Mouse (Mus musculus) erythroid progenitor cell, adult 5-6 weeks (primary cell): Measurements from ENCODE around the gene Fam213a. TPM values are rescaled to one million over a fixed set of nuclear protein-coding genes. Genes with fewer than 3 reads are reported as not detected.

Experiments
- ATAC-seq: replicated peaks from 2 replicates; pipeline ENCODE4 v1.8.0; 2016; ENCODE audit warnings: moderate number of reproducible peaks, mild to moderate bottlenecking, moderate TSS enrichment, inconsistent platforms; ENCODE audit not compliant: poor library complexity, low FRiP score, severe bottlenecking
- total RNA-seq, 2 experiments: library from RNA; stranded (forward) in 1 of 2; stranded (reverse) in 1 of 2; fragments of 150-400 nt in 1 of 2; fragments of 186-747, 209-891 nt in 1 of 2; gene quantifications; 2 replicates each; pipeline versions ENCODE4 v1.2.3 to v1.2.4; 2015 to 2017; ENCODE audit warnings: low replicate concordance in 2 of 2

The Fam213a gene
- total RNA-seq, 2 experiments from 2014 or later = 195 to 301 TPM

DNA sequence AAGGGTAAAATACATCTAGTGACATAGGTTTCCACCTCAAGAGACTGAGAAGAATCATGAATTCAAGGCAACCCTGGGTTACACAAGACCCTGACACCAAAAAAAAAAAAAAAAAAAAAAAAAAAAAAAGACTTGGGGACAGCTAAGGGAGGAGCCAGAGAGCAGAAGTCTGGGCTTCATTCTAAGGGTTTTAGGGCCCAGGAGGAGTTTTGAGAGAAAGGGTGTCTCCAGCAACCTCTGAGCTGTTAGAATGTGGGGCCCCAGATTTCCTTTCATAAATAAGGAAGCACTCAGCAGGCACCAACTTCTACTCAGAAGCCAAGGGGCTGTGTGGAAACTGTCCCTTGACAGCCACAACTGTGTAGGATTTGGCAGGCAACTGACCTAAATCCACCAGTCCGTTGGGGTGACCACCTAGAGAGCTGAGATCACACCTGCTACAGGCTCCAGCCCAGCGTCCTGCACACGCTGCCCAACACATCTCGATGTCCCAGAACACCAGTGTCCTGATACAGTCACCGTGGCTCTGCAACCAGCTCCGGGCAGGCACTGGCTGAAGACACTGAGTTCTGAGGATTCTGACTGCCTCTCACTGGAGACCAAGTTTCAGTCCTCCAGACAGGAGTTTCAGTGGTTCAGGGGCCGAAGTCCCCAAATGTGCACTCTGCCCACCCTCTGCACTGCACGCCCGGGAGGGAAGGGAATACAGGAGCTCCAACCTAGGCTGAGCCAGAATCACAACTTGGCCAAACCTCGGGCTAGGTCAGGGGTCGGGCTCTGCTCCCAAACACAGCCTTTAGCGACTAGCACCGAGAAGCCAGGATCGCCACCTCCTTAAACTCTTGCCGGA lies 47.9 kb downstream of the Fam213a start:
- ATAC-seq = no peak

DNA sequence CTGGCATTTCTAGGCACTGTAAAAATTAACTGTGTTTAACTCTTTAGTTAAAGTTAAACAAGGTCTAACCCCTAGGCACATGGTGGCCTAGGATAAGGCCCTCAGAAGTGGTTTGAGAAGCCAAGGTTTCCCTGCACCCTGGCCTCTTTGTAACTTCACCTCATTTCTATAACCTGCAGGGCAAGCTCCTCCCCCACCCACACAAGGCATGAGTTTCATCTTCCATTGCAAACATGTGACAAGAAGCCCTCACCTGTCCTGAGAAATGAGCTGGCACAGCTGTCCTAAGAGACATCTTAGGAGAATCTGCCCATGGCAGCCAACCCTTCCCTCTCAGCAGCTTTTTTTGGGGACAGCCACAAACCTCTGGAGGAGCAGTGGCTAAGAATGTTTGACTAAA lies 48.7 kb downstream of the Fam213a start:
- no peak for ATAC-seq

GRCm38 (mm10) chr14:40964214-40964610 lies 49.4 kb downstream of the Fam213a start:
- ATAC-seq = no peak

- no peak for ATAC-seq
These were observed 49.9 kb downstream of the Fam213a start for GRCm38 (mm10) chr14:40963501-40964213.

DNA sequence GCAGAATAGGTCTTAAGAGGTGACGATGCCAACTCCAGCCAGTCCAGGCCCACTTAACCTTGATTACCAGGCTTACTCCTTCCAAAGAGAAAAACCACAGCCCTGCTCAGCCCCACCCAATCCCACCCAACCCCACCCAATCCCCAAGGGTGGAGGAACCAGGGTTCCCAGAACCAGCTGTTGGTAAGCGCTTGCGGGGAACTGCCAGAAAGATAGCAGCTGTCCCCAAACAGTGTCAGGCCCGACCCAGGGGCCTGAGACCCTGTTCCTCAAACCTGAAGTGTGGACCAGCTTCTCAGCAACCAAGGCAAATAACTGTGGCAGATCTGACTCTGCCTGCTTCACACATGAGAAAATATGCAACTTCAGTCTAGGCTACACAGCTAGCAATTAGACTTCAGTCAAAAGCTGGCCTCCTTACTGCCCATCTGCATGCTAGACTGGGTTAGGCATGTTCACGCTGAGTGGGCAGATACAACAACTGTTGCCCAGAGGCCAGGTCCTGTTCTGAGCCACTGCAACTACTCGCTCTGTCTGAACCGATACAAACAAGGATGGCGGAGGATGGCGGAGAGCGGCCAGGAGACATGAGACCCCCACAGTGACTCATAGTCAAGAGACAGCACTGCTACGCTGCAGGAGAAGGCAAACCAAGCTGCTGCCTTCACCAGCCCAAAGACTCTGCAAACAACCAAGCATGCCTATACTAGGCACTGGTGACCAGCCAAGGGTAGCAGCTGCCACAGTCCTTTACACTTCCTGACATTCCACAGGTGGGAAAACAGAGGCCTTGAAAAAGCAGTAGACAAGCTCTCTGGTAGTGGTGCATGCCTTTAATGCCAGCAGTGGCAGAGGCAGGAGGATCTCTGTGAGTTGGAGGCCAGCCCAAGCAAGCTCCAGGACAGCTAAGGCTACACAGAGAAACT lies 51.0 kb downstream of the Fam213a start:
- no peak for ATAC-seq

DNA sequence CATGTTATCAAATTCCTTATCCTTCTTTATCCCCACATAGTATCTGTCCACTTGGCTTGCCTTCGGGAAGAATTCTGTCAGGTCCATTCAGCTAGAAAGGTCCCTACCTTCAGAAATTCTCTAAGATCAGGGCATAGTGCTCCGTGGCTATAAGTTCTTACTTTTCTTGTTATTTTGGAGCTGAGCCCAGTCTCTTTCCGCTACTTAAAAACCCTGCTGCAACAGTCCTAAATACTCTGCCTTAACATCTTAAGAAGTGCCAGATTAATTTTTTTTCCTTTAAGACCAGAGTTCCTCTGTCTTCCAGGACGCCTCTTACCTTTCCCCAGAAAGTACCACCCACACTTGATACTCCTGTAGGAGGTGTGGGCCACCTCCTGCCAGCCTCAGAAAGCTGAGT lies 53.4 kb downstream of the Fam213a start:
- ATAC-seq = no peak

DNA sequence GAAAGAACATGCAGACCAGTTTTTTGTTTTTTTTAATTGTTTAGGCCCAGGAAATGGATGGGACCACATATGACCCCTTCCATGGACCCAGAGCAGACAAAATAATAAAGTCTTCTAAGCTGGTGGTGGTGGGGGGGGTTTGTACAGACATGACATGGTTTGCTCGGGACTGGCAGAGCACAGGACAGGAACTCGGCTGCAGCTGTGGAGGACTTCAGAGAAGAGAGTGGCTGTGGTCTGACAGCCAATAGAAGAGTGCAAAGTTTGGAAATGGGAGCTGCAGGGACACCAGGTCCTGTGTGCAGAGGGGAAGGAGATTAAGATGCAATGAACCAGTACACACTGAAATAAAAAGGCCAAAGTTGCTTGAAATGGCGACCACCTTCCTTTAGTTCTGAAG lies 54.0 kb downstream of the Fam213a start:
- no peak for ATAC-seq

DNA sequence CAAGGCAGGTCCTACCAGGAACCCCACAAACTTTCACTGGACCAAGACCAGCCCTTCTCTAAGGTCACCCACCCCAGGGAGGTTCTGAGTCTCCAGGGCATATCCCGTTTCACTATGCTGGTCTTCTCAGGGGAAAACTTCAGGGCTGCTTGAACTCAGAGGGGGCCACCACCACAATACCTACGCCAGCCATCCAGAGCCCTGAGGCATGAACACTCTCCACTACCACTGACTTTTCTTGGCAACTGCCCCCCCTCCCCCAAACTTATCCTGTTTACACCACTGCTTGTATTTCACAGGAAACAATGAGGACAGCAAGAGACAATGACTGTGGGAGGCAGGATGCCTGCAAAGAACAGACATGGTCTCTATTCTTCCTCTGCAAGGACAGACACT lies 54.6 kb downstream of the Fam213a start:
- ATAC-seq = no peak

- no peak for ATAC-seq
These were observed 55.3 kb downstream of the Fam213a start for GRCm38 (mm10) chr14:40958083-40958985.

DNA sequence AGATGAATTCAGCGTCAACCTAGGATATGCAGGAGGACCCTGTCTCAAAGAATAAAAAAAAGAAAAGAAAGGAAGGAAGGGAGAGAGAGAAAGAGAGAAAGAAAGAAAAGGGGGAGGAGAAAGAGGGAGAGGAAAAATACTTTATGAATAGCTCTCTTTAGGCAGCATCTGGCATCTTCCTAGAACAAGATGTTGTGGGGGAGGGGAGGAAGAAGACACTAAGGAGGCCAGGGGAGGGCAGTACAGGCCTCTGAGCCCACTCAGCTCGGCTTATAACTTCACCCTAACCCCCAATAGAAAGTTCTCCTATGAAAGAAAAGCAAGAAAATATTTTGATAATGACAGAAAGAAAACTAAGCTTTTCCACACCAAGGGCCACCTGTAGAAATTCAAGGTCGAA lies 56.0 kb downstream of the Fam213a start:
- no peak for ATAC-seq

DNA sequence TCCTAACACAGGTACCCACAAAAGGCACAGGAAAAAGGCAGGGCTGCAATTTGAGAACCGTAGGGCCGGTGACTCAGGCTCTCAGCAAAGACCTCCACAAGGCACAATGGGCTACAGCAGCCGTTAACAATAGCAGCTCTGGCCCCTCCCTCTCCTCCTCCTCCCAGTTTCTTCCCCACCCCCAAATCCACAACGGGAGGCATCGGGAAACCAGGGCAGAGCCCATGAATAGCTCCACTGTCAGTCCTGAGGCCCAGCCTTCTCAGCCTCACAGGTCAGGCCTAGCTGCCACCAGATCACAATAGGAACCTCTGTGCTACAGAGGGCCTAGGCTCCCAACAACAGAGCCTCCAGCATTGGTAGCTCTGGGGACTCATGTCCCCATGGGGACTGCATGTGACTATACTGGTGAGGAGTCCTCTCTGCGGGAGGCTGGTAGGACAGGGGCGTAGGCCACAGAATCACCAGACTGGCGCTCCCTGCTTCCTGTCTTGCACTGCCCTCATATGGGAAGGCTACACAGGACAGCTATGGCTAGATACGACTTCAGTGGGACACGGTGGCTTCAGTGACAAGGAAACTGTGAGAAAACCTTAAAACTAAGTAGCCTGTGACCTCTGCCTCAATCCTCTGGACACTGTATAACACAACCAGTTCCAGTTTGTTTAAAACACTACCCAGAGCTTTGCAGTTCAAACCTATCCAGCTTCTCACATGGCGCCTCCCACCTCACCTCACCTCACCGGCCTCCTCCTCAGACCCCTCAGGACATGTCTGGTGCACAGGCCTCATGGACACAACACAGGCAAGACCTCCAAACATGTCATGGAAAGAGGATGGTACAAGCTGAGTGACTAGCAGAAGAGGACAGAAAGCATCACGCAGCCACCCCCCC lies 57.1 kb downstream of the Fam213a start:
- ATAC-seq = no peak

GRCm38 (mm10) chr14:40955596-40956251 lies 57.9 kb downstream of the Fam213a start:
- no peak for ATAC-seq

GRCm38 (mm10) chr14:40955146-40955545 lies 58.4 kb downstream of the Fam213a start:
- ATAC-seq = no peak

DNA sequence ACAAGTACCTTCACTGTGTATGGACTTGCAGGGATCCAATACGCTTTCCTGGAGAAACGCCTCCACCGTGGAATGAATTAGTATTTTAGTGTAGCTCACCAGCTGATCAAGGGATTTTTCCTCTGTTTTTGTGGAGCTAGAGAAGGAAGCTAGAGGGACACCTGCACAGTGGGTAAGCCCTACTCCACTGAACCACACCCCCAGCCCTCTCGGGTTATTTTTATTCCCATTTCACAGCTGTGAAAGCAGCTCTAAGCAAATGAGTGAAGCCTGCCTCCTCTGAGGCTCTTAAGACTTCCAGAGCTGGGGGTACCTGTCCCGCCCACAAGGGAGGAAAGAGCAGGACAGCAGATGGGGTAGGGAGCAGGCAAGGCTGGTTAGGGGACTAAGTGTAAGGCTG lies 60.2 kb downstream of the Fam213a start:
- ATAC-seq = no peak

DNA sequence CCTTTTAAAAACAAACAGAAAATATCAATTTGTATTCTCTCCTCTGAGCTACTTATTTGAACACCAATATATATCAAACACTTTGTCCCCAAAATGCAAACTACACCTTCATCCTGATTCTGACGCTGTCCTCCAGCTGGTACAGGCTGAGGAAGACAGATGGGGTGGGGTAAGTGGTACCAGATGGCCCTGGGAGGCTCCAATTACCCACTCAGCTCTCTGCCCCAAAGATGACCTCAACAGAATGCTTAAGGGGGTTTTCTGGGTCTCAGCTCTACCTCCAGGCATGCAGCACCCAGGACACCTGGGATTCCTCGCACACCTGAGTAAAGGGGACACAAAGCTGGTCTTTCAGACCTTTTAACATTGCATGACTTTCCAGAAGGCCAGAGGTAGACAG lies 60.9 kb downstream of the Fam213a start:
- no peak for ATAC-seq

DNA sequence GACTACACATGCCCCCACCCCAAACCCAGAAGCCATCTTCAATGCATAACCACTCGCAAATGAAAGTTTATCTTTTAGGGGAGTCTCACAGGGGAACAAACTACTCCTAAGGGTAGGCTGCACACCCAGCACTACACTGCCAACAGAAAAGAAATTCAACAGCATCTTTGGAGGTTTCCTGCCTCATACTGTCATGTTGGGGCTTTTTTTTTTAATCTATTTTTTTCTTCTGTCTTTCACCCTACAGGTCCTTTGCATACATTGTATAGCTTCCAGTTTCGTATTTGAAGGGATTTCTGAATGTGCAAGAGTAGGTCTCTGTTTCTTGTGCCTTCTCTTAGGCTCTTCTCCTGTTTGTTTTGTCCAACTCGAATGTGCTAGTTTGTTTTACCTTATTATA lies 61.3 kb downstream of the Fam213a start:
- no peak for ATAC-seq

DNA sequence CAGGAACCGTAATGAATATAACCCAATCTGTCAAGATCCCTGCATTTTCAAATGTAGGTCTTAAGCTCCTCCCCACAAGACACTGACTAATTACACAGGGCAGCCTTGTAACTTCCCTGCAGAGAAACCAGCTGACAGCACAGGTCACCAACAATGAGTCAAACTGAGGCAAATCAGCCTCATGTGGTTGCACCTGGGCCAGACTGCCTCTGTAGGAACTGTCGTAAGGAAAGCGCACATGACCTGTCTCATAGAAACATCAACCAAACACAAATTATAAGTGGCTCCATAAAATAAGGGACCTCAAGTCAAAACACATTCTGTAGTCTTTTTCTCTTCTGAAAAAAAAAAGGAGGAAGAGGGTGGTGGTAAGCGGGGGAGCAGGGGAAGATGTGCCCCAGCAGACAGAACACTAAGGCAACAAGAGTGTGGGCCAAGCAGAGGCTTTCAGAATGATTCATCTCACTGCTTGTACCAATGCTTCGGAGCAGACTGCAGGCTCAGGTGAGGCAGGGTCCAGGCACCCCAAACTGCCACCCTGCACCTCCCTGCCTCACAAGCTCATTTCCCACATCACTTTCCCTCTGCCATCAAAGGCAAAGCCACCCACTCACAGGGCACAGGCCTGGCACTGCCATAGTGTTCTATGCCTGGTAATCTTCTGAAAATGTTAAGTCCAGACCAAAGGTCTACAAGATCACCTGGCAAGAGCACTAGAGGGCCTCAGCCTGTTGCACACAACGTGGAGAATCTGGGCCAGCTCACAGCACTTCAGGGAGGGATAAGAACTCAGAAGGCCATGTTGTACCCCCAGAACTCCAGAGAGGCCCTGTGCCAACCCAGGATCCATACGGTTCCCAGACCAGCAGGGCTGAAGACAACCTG lies 63.6 kb downstream of the Fam213a start:
- no peak for ATAC-seq
